Mouse (Mus musculus) intestine, postnatal 0 days (tissue): Measurements from ENCODE around the gene Unc5c. TPM values are rescaled to one million over a fixed set of nuclear protein-coding genes. Genes with fewer than 3 reads are reported as not detected.

Source experiments
- ATAC-seq: fragments of 200-750 bp; cut with Nextera tagmentation; 2 replicates; pipeline ENCODE4 v1.8.0; 2017; ENCODE audit warnings: mild to moderate bottlenecking, moderate TSS enrichment, moderate library complexity
- H3K27ac ChIP-seq: fragments of 300-500 bp; sonication (generic); 2 replicates; pipeline ENCODE4 v1.5.1; 2014; ENCODE audit warnings: mild to moderate bottlenecking, low read depth, low read length, moderate library complexity
- H3K27me3 ChIP-seq: fragments of 300-500 bp; sonication (generic); replicated peaks from 2 replicates; pipeline ENCODE4 v1.6.1; 2014; ENCODE audit warnings: low read length, mixed read lengths; ENCODE audit not compliant: control insufficient read depth, insufficient read depth
- H3K36me3 ChIP-seq: fragments of 300-500 bp; sonication (generic); 2 replicates; pipeline ENCODE4 v1.6.1; 2014; ENCODE audit warnings: mild to moderate bottlenecking, moderate library complexity; ENCODE audit not compliant: control insufficient read depth, insufficient read depth
- H3K4me1 ChIP-seq: fragments of 300-500 bp; sonication (generic); replicated peaks from 2 replicates; pipeline ENCODE4 v1.6.1; 2014; ENCODE audit warnings: antibody characterized with exemption, low read length, mixed read lengths; ENCODE audit not compliant: control insufficient read depth, insufficient read depth
- H3K4me2 ChIP-seq: fragments of 300-500 bp; sonication (generic); replicated peaks from 2 replicates; pipeline ENCODE4 v1.6.1; 2014; ENCODE audit warnings: low read depth, mild to moderate bottlenecking, moderate library complexity
- H3K4me3 ChIP-seq: fragments of 300-500 bp; sonication (generic); 2 replicates; pipeline ENCODE4 v1.5.1; 2014; ENCODE audit warnings: low read depth, low read length
- H3K9ac ChIP-seq: fragments of 300-500 bp; sonication (generic); 2 replicates; pipeline ENCODE4 v1.6.1; 2014; ENCODE audit warnings: mild to moderate bottlenecking, low read depth, low read length
- H3K9me3 ChIP-seq: fragments of 300-500 bp; sonication (generic); 2 replicates; pipeline ENCODE4 v1.6.1; 2016; ENCODE audit warnings: mixed run types; ENCODE audit not compliant: control insufficient read depth
- CTCF ChIP-seq: sonication (generic); IDR thresholded peaks from 2 replicates; pipeline ENCODE4 v1.5.1; 2016; ENCODE audit warnings: low read depth, mild to moderate bottlenecking, control low read depth, antibody characterized with exemption, moderate library complexity
- WGBS: fragments of 180-500 bp; shearing (Covaris S2); extraction: QIAGEN DNeasy Blood & Tissue Kit; methylation state at CpG from one replicate; pipeline ENCODE4 v1.1.7; 2014; 5-methylcytosine and 5-hydroxymethylcytosine counted together
- polyA plus RNA-seq: library from polyadenylated mRNA; unstranded; fragments of >200 nt; fragmentation: Nextera tagmentation; extraction: Ambion mirVana; gene quantifications from 2 replicates; pipeline ENCODE4 v1.2.1, GENCODE M21; 2015

The Unc5c gene
- polyA plus RNA-seq, 1 experiment from 2014 or later = 2.1 TPM

GRCm38 (mm10) chr3:141552960-141553359 lies 87.9 kb downstream of the Unc5c start:
- H3K9ac ChIP-seq = no peak overlapping the region
- no peak for TF ChIP-seq CTCF
- H3K36me3 ChIP-seq = no peaks in the 10 kb centered on the region
- H3K9me3 ChIP-seq = no peaks in the 10 kb centered on the region
- H3K27ac ChIP-seq = no peak overlapping the region
- H3K4me2 ChIP-seq = no peak overlapping the region
- H3K27me3 ChIP-seq = no peaks in the 10 kb centered on the region
- ATAC-seq = no peak
- no peaks in the 10 kb centered on the region for H3K4me1 ChIP-seq
- H3K4me3 ChIP-seq = no peak overlapping the region
- 58% methylated on average over 1 of the region's 1 CpGs for WGBS

GRCm38 (mm10) chr3:141557072-141557471 lies 92.1 kb downstream of the Unc5c start:
- TF ChIP-seq CTCF = no peak
- WGBS = 84% methylated on average over 5 of the region's 5 CpGs

GRCm38 (mm10) chr3:141575076-141575688 lies 110.2 kb downstream of the Unc5c start:
- Histone ChIP-seq H3K4me3 (no peak overlapping the region), H3K27ac (no peak overlapping the region), H3K4me2 (no peak overlapping the region), H3K9me3 (no peaks in the 10 kb centered on the region), H3K4me1 (no peaks in the 10 kb centered on the region), H3K36me3 (no peaks in the 10 kb centered on the region), H3K27me3 (no peaks in the 10 kb centered on the region), H3K9ac (no peak overlapping the region)
- no peak for TF ChIP-seq CTCF
- no peak for ATAC-seq
- WGBS = 81% methylated on average over 6 of the region's 6 CpGs

More at GRCm38 (mm10) chr3:141557072-141557471, 92.1 kb downstream of the Unc5c start:
- no peak overlapping the region for H3K4me2 ChIP-seq
- no peaks in the 10 kb centered on the region for H3K27me3 ChIP-seq
- H3K27ac ChIP-seq = no peak overlapping the region
- no peaks in the 10 kb centered on the region for H3K36me3 ChIP-seq
- H3K9ac ChIP-seq = no peak overlapping the region
- H3K9me3 ChIP-seq = no peaks in the 10 kb centered on the region
- no peak for ATAC-seq
- H3K4me1 ChIP-seq = no peaks in the 10 kb centered on the region
- H3K4me3 ChIP-seq = no peak overlapping the region

- Histone ChIP-seq H3K9ac (no peak overlapping the region), H3K36me3 (no peaks in the 10 kb centered on the region), H3K9me3 (no peaks in the 10 kb centered on the region), H3K27me3 (no peaks in the 10 kb centered on the region), H3K4me3 (no peak overlapping the region), H3K4me2 (no peak overlapping the region), H3K27ac (no peak overlapping the region), H3K4me1 (no peaks in the 10 kb centered on the region)
- no peak for TF ChIP-seq CTCF
- WGBS = 56% methylated on average over 2 of the region's 2 CpGs
- no peak for ATAC-seq
Measured at GRCm38 (mm10) chr3:141577382-141577781, 112.4 kb downstream of the Unc5c start.

- Histone ChIP-seq H3K4me3 (no peak overlapping the region), H3K4me2 (no peak overlapping the region), H3K27ac (no peak overlapping the region), H3K36me3 (no peaks in the 10 kb centered on the region), H3K27me3 (no peaks in the 10 kb centered on the region), H3K4me1 (no peaks in the 10 kb centered on the region), H3K9ac (no peak overlapping the region), H3K9me3 (no peaks in the 10 kb centered on the region)
- TF ChIP-seq CTCF = no peak
- no peak for ATAC-seq
Measured at GRCm38 (mm10) chr3:141581190-141581891, 116.3 kb downstream of the Unc5c start.

- H3K27me3 ChIP-seq = no peaks in the 10 kb centered on the region
- H3K36me3 ChIP-seq = no peaks in the 10 kb centered on the region
- TF ChIP-seq CTCF = no peak
- no peaks in the 10 kb centered on the region for H3K4me1 ChIP-seq
- H3K4me3 ChIP-seq = no peak overlapping the region
- ATAC-seq = no peak
- H3K9ac ChIP-seq = no peak overlapping the region
- no peak overlapping the region for H3K27ac ChIP-seq
- no peaks in the 10 kb centered on the region for H3K9me3 ChIP-seq
- H3K4me2 ChIP-seq = no peak overlapping the region
Measured at GRCm38 (mm10) chr3:141581892-141582214, 116.8 kb downstream of the Unc5c start.
